Mouse (Mus musculus): Measurements from ENCODE around the gene P4ha2. TPM values are rescaled to one million over a fixed set of nuclear protein-coding genes. Genes with fewer than 3 reads are reported as not detected.

Gene P4ha2
- 3.1 TPM for polyA plus RNA-seq (2014; fragmentation: Illumina TruSeq; extraction: RNeasy Lipid Tissue Mini Kit (QIAGEN cat#74804); ENCODE audit: low read depth, low replicate concordance)

DNA sequence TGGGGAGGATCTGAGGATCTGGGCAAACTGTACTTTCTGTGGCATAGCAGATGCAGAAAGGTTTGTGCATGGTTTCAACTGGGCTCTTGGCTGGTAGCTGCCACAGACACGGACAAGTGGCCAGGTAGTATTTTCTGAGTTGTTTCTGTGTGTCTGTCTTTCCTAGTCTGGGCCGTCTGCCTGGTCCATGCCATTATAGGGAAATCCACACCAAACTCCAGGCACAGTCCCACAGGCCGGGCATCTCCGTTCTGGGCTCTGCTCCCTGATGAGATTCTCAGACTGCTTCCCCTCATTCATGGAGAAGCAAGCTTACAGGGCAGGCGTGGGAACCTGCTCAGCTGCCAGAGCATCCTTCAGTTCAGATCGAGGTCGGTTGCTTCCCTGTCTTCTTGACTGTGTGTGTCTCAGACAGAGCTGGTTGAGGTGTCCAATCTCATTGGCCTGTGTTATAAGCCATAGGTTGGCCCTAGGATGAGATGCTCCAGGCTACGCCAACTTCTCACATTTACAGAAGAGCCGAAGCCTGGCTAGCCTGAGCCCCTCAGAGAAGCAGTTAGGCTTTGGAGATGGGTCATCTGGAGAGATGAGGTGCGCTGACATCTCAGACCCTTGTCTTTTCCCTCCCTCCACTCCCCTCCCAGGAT is at the start of gene P4ha2:
P4ha2 (plus strand) TSS at position 51 of the 647 bp plus-strand sequence.

GRCm38 (mm10) chr11:54068520-54069371 is 31.1 kb upstream of the P4ha2 start, which contains the start of gene Pdlim4:
Gene Pdlim4, minus strand, starts transcription at chr11:54069014.

Other genes starting within 250 kb of the P4ha2 start
- not detected for gene Gm12216, start 240.8 kb upstream of the P4ha2 start, polyA plus RNA-seq (2014; fragmentation: Illumina TruSeq; extraction: RNeasy Lipid Tissue Mini Kit (QIAGEN cat#74804); ENCODE audit: low read depth, low replicate concordance)
- gene Slc22a5, start 208.4 kb upstream of the P4ha2 start, polyA plus RNA-seq (2014; fragmentation: Illumina TruSeq; extraction: RNeasy Lipid Tissue Mini Kit (QIAGEN cat#74804); ENCODE audit: low read depth, low replicate concordance), result 168 TPM
- gene Slc22a21, start 119.8 kb upstream of the P4ha2 start, polyA plus RNA-seq (2014; fragmentation: Illumina TruSeq; extraction: RNeasy Lipid Tissue Mini Kit (QIAGEN cat#74804); ENCODE audit: low read depth, low replicate concordance), result 3.0 TPM
- gene Slc22a4, start 72.0 kb upstream of the P4ha2 start, polyA plus RNA-seq (2014; fragmentation: Illumina TruSeq; extraction: RNeasy Lipid Tissue Mini Kit (QIAGEN cat#74804); ENCODE audit: low read depth, low replicate concordance), result 28.3 TPM
- gene Pdlim4, start 31.1 kb upstream of the P4ha2 start, polyA plus RNA-seq (2014; fragmentation: Illumina TruSeq; extraction: RNeasy Lipid Tissue Mini Kit (QIAGEN cat#74804); ENCODE audit: low read depth, low replicate concordance), result 0.53 TPM
- not detected for gene Csf2, start 149.6 kb downstream of the P4ha2 start, polyA plus RNA-seq (2014; fragmentation: Illumina TruSeq; extraction: RNeasy Lipid Tissue Mini Kit (QIAGEN cat#74804); ENCODE audit: low read depth, low replicate concordance)
- not detected for gene Il3, start 167.2 kb downstream of the P4ha2 start, polyA plus RNA-seq (2014; fragmentation: Illumina TruSeq; extraction: RNeasy Lipid Tissue Mini Kit (QIAGEN cat#74804); ENCODE audit: low read depth, low replicate concordance)
- 0.32 TPM for gene Acsl6, start 203.7 kb downstream of the P4ha2 start, polyA plus RNA-seq (2014; fragmentation: Illumina TruSeq; extraction: RNeasy Lipid Tissue Mini Kit (QIAGEN cat#74804); ENCODE audit: low read depth, low replicate concordance)